Mouse (Mus musculus) cerebellum, postnatal 36 days (tissue): ENCODE data around the gene Aldh3b3.
"Not testable (repeated sequence)": the region's sequence is repeated elsewhere in the genome, so short reads cannot be mapped to it uniquely, and the experiment has no call there.

Experiments used
- DNase-seq, 2 experiments: peaks; one replicate each; pipeline ENCODE4 v3.0.0; 2021 to 2022; ENCODE audit warnings: mixed read lengths in 2 of 2

Aldh3b3 gene

DNA sequence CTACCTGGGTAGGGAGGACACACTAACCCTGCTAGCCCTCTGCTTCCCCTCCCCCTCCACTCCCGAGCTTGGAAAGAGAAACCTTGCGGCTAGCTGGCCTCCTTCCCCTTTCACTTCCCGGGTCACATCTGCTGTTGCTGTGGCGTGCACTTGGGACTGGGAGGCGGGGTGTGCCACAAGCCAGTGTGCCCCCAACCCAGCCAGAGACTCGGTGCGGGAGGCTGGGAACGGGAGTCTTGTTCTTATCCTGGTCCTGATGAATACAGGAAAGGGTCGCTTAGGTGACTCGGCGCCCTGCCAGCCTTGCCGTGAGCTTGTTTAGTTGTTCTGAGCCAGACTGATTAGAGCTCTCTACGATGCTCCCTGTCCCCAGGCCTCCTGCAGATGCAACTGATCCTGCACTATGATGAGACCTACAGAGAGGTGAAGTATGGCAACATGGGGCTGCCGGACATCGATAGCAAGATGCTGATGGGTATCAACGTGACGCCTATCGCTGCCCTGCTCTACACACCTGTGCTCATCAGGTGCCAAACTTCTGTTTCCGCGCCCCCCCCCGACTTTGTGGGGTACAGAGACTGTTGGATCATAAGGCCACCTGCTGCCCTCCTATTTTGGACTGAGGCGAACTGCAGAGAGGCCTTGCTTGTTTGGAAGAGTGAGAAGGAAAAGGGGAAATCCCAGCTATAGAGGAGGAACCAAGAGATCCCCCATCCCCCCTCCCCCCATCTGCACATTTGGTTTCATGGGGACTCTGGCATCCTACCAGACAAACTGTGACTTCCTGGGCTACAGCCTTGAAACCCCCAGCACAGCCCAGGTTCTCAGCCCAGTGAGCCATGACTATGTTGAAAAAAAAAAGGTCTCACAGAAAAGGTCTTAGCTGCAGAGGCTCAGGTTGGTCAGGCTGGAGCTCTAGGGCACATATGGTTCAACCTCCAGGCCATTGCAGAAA is 22.3 kb upstream of the Aldh3b3 start:
- DNase-seq = peak; percentile 26 to 34

DNA sequence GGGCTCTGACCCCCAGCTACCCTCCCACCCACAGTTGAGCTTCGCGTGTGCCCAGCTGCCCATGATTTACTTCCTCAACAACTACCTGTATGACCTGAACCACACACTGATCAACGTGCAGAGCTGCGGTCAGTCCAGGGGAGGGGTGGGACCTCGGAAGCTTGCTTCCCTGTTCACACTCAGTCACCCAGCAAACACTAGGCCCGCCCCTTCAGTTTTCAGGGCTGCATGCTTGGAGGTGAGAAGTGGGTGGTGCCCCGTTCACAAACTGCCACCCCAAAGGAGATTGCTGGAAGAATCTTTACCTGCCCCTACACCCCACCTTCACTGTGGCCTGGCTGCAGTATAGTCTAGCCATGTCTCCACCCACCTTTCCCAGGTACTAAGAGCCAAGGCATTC is 16.1 kb upstream of the Aldh3b3 start:
- no peak for DNase-seq

DNA sequence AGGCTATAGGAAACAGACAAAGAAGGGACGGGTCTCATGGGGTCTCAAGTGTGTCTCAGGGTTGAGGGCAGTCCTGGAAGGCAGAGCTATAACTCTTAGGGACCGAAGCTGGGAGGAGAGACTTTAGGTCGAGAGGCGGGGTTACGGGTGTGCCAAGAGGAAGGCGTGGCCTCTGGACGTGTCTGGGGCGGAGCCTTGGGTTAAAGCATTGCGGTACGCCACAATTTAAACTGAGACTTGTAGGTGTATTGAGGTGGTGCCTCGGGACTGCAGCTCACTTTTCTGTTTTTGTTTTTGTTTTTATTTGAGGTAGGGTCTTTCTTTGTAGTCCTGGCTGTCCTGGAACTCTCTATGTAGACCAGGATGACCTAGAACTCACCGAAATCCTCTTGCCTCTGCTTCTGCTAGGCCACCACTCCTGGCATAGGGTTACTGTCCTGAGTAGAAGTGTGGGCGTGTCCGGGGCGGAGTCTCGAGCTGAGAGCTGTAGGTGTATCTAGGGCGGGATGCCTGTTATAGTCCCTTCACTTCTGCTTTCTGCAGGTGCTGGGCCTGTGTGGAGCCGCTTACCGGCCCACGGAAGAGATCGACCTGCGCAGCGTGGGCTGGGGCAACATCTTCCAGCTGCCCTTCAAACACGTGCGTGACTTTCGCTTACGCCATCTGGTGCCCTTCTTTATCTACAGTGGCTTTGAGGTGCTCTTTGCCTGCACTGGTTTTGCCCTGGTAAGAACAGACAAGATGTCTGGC is 15.3 kb upstream of the Aldh3b3 start:
- DNase-seq = no peak

DNA sequence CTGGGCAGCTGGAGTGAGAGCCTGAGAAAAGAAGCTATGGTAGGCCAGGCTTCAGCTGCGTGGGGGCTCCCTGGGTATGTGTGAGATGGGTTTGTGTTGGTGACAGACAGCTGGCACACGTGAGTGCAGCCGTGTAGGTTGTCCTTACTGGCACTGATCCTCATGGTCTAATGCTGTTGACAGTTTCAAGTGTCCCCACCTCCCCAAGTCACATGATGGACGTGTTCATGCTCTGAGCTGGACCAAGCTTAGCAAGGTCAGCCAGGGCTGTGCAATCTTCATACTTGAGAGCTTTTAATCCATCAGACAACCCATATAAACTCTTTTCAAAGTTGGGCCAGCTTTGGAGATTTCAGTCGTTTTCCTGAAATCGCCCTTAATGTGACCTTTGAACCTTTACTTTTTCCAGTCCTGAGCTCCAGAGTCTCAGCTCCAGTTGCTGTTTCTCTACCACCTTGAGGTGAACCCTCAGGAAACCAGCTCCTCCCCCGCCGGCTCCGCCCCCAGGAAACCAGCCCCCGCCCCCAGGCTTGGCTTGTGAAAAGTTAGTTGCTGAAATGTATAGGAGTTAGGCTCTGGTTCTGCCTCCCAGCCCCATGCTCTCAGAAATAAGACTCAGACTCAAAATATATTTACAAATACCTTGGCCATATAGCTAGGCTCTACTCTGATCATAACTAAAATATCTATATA is 12.4 kb upstream of the Aldh3b3 start:
- DNase-seq = no peak

DNA sequence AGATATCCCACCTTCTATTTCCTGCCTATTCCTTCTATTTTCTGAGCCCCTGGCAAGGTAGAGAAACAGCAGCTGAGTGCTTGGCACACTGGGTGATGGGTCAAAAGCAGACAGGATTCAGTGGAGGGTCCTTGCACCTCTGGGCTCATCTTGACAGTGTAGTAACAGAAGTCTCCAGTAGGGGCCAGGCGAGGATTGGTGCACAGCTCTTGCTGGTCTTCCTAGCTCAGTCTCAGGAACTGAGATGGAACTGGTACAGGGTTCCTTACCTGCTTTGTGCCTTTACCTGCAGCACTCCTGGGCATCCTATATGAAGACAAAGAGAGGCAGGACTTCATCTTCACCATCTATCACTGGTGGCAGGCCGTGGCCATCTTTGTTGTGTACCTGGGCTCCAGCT is 11.7 kb upstream of the Aldh3b3 start:
- peak; percentile 63 to 73 for DNase-seq

DNA sequence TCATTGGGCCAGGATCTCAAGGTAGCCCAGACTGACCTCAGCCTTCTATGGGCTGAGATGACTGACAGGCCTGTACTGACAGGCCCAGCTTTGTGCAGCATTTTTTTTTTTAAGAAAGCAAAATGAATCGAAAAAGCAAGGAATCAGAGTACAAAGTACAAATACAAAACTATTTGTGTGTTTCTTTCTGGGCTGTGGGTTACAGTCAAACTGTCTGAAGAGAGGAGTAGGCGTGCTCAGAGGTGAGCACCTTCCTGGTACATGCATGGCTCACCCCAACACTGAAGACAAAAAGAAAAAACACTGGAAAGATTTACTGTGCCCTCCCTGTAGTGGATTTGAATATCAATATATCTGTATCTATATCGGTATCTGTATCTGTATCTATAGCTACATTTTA is 10.6 kb upstream of the Aldh3b3 start:
- no peak for DNase-seq

DNA sequence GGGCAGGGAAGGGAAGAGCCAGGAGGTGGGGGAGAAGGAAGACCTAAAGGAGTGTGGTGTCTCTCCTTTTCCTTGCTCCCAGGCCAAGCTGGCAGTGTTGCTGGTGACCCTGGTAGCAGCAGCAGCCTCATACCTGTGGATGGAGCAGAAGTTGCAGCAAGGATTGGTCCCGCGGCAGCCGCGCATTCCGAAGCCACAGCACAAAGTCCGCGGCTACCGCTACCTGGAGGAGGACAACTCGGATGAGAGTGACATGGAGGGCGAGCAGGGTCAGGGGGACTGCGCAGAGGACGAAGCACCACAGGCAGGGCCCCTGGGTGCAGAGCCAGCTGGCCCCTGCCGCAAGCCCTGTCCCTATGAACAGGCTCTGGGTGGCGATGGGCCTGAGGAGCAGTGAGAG is 9.9 kb upstream of the Aldh3b3 start:
- no peak for DNase-seq

DNA sequence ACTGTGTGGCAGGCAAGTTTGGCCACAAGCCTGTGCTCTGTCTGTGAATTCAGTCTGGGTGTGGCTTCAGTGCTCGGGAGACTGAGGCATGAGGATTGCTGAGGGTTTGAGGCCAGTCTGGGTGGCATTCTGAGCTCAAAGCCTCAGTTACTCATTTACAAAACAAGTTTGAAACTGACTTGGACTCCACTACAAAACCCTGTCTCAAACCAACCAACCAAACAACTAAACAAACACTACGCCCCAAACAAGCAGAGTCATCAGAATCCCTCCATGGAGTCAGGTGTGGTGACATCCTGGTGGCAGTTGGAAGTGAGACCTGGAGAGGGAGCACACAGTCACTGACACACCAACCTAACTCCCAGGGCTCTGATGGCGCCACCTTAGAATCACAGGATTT is 8.1 kb upstream of the Aldh3b3 start:
- no peak for DNase-seq

DNA sequence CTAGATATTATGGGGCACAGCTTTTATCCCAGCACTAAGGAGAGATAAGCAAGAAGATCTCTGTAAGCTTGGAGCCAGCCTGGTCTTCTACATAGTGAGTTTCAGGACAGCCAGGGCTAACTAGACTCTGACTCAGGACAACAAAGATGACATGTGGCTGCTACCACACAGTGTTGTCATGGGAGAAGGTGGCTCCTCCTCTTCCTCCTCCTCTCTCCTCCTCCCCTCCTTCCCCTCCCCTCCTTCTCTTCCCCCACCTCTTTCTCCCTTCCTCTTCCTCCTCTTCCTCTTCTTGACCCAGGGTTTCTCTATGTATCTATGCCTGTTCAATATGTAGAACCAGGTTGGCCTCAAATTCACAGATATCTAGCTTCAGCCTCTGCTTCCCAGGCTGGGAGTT is 7.0 kb upstream of the Aldh3b3 start:
- DNase-seq = no peak

DNA sequence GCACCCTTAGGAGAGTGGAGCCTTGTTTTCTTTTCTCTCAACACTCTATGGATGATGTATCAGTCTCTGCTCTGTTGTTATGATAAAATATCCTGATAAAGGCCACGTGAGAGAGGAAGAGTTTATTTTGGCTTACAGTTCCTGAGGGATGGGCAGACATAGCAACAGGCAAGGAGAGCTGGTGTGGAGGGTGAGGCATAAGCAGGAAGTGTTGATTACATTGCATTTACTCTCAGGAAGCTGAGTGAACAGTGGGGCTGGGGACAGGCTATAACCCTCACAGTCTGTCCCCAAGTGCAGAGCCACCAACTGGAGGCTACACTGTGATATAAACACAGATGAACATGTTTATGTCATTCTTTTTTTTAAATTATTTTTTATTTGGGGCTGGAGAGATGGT is 6.3 kb upstream of the Aldh3b3 start:
- DNase-seq = no peak

DNA sequence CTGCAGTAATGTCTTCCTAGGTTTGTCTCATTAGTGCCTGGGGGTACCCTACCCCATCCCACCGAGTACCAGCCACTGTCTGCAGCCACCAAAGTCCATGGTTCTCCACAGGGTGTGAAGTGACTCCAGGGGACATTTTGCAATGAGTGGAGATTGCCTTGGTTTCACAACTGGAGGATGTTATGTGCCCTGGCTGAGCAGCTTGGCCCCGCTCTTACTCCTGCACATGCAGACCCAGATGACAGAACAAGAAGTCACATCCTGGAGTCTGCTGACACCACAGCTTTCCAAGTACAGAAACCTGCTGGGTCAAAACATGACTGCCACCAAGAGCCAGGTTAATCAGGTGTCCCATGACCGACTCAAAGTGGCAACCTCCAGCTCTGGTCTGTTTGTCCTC is 3.4 kb upstream of the Aldh3b3 start:
- DNase-seq = no peak

DNA sequence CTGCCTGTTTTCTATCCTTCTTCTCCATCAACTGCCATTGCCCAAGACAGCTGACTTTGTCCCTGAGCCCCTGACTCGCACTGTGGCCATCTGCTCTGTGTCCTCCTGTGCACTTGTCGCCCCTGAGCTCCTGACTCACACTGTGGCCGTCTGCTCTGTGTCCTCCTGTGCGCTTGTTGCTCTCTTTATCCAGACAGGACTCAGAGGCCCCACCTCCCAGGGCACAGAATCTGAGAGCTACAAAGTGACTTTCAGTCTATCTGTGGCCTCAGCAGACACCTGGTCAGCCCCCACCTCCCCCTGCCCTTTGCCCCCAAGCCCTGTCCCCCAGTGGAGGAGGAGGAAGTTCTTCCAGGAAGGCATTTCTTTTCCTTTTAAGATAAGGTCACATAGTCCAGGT is 2.6 kb upstream of the Aldh3b3 start:
- DNase-seq = peak in 1 of 2 experiments; percentile 20

DNA sequence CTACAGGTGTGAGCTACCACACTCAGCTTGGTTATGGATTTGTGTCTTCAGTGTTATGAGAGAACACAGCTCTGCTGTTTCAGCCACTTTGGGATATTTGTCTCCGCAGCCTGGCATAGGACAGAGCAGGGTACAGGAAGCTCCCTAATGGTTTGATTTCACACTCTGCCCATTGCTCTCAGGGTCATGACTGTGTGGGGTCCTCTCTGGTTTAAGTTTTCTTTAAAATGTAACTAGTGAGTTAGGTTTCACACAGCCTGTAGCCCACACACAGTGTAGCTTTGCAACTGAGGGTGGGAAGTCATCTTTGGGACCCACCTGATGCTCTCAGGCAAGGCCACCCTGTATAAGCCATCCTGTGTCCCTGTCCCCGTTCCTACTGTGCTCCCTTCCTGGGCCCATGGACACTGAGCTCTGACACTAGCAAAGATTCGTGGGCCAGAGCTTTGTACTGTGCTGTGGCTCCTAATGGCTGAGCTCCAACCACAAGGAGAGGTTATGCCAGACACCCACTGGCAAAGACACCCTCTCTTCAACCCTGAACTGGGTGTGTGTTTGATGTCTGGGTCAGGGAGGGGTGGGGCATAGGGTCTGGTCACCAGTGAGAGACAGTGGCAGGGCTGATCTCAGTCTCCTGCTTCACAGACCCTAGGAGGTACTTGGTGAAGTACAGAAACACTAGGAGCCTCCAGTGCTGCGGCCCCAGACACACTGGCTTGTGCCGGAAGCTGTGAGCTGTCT is 979 bp upstream of the Aldh3b3 start:
- not testable (repeated sequence) for DNase-seq

DNA sequence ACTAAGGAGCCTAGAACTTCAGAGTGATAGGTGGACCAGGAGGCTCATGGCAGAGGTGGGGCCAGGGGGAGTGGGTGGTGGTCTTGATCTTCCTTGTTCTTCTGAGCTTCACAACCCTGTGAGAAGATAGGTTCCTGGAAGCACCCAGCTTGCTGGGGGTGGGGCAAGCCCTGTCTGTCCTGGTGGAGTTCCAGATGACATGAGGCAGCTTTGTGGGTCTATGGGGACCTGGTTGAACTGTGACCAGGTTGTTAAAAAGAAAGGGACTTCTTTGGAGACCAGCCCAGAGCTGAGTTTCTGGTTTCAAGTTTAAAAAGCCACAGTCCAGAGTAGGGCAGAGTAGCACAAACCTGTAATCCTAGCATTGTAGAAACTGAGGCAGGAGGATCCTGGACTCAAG is 585 bp downstream of the Aldh3b3 start:
- DNase-seq = no peak

DNA sequence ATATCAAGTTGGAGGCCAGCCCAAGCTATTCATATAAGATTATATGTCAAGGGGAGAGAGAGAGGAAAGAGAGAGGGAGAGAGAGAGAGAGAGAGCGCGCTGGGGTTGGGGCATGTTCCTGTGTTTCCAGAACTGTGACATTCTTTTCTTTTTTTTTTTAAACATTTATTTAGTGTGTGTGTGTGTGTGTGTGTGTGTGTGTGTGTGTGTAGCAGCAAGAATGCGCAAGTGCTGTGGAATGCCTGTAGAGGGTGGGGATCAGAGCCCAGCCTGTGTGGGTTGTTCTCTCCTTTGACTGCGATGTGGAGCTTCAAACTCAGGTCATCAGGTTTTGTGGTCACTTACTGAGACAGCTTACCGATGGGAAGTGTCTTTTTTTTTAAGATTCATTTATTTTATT is 1.8 kb downstream of the Aldh3b3 start:
- no peak for DNase-seq

DNA sequence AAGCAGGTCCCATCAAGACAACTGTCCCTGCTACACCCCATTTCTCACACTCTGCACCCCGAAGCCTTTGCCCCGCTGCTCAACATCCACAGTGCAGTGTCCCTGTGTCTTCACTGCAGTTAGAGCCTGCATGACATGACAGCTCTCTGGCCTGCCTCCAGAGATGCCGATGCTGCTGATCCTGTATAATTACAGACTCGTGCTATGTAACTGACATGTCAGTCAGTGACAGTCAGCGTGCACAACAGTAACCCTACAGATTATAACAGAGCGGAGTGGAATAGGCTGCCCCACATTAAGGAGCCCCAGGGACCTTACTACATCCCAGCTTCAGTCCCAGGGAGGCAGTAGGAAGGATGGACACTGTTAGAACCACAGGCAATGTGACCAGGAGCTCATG is 3.4 kb downstream of the Aldh3b3 start:
- DNase-seq = not testable (repeated sequence)

DNA sequence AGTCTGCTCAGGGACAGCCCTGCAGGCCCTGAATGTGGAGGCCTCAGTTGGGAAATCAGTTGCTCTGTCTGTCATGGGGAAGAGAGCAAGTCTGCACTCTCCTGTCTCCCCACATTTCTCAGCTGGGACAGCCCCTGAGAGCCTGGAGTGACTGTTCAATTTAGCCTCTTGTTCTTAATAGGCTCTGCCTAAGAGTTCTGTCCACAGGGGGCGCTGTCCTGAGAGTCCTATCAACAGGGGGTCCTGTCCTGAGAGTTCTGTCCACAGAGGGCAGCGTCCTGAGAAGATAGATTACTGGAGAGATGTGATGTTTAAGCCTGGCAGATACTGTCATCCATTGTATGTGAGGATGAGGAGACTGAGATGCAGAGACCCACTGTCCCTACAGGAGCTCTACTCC is 4.0 kb downstream of the Aldh3b3 start:
- DNase-seq = no peak

DNA sequence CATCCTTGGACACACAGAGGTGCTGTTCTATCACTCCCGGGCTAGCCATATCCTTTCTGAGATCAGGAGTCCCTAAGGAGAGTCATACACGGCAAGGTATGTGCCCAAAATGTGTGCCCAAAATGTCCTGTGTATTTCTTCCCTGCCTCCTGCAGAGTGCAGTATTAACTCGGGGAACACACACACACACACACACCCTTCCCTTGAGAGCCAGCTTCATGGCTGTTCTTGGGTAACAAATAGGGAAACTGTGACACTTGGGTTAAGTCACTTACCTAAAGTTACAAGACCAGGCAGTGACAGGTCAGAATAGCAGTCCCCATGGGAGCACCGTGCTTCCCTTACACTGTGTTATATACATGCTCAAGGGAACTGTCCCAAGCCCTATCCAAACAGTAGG is 5.6 kb downstream of the Aldh3b3 start:
- DNase-seq = no peak

DNA sequence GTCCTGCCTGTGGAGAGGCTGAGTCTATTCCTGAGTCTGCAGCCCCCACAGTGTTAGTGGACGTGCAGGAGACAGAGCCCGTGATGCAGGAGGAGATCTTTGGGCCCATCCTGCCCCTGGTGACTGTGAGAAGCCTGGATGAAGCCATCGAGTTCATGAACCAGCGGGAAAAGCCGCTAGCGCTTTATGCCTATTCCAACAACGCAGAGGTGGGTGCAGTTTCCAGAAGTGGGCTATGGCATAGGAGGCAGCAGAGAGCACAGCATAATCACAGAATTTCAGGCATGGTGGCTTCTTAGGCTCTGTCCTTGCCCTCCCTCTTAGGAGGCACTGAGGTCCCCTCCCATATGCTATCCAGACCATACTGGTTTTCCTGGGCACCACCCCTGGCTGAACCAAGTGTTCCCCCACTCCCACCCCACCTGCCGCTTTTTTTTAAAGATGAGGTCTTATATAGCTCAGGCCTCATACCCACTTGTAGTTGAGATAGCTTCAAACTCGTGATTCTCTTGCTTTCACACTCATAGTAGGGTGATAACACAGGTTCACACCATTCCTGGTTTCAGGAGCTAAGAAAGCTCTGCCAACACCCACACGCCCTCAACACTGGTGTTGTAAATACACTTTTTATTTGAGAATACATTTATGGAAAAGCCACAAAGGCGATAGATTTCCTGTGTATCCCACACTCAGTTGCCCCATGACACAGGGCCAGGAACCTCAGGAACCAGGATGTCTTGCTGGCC is 8.1 kb downstream of the Aldh3b3 start:
- no peak for DNase-seq

DNA sequence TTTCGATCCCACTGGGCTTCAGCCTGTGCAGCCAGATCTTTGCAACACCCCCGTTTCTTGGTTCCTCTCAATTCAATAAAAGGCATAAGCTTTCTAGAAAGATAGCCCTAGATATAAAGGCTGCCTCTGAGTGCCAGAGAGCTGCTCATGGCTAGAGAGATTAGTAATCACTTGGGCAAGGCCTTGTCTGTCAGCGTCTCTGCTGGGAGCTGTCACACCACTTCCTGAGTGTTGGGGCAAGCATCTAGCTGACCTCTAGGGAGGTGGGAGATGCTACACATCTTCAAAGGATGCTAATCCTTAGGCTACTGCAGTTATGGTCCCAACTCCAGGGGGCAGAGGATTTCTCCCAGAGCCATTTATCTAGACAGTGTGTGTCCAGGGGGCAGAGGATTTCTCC is 8.8 kb downstream of the Aldh3b3 start:
- no peak for DNase-seq

DNA sequence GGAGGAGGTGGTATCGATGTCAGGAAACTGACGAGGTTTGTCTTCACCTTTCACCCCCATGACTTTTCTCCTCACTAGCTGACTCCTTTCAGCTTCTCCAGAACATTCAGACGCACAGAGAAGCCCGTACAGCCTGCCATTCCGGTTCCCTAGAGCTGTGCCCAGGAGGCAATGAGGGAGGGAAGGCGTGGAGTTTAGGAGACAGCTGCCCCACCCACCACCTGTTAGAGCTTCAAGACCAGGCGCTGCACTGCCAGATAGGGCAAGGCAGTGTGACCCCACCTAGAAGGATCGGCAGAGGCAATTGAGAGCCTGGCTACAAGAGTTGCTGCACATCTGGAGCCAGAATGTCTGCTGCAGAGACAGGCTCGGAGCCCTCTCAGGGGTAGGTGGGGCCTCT is 13.8 kb downstream of the Aldh3b3 start, which contains the start of gene Aldh3b2:
TSS of gene Aldh3b2 (plus strand) at position 100 of the 400 bp plus-strand sequence.
- DNase-seq = no peak

DNA sequence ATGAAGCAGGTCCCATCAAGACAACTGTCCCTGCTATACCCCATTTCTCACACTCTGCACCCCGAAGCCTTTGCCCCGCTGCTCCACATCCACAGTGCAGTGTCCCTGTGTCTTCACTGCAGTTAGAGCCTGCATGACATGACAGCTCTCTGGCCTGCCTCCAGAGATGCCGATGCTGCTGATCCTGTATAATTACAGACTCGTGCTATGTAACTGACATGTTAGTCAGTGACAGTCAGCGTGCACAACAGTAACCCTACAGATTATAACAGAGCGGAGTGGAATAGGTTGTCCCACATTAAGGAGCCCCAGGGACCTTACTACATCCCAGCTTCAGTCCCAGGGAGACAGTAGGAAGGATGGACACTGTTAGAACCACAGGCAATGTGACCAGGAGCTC is 16.2 kb downstream of the Aldh3b3 start:
- DNase-seq = not testable (repeated sequence)
